Mouse (Mus musculus): Measurements from ENCODE around the gene Lpar5. TPM values are rescaled to one million over a fixed set of nuclear protein-coding genes. Genes with fewer than 3 reads are reported as not detected.
A peak's percentile ranks its signal among the peaks of the same experiment; 100 is the strongest.

Lpar5 gene
- polyA plus RNA-seq, 1 experiment from 2014 or later = 6.1 TPM

GRCm38 (mm10) chr6:125088561-125089321, 21.0 kb downstream of the Lpar5 start:
- H3K9me3 ChIP-seq = no peaks in the 10 kb centered on the region
- no peaks in the 10 kb centered on the region for H3K36me3 ChIP-seq
- H3K27ac ChIP-seq = peak overlapping the region; percentile 91
- ATAC-seq = peak; percentile 83
- H3K4me1 ChIP-seq (replicated peaks) = peaks cover 38% of the 10 kb centered on the region
- H3K4me3 ChIP-seq (replicated peaks) = no peak overlapping the region
- H3K9ac ChIP-seq = no peak overlapping the region
- no peaks in the 10 kb centered on the region for H3K27me3 ChIP-seq (replicated peaks)
- WGBS = 3% methylated on average over 20 of the region's 20 CpGs
- peak overlapping the region; percentile 61 for H3K4me2 ChIP-seq (replicated peaks)

GRCm38 (mm10) chr6:125089521-125090321, 22.0 kb downstream of the Lpar5 start:
- 2% methylated on average over 15 of the region's 15 CpGs for WGBS
- H3K9me3 ChIP-seq = no peaks in the 10 kb centered on the region
- peak overlapping the region; percentile 91 for H3K27ac ChIP-seq
- peak overlapping the region; percentile 19 for H3K4me3 ChIP-seq (replicated peaks)
- peak; percentile 71 for ATAC-seq
- H3K27me3 ChIP-seq (replicated peaks) = no peaks in the 10 kb centered on the region
- no peaks in the 10 kb centered on the region for H3K36me3 ChIP-seq
- H3K9ac ChIP-seq = no peak overlapping the region; the same call in 1 of the 2 replicates
- peaks cover 32% of the 10 kb centered on the region for H3K4me1 ChIP-seq (replicated peaks)
- H3K4me2 ChIP-seq (replicated peaks) = peak overlapping the region; percentile 61

- ATAC-seq = no peak
- Histone ChIP-seq H3K36me3 (no peaks in the 10 kb centered on the region), H3K4me1 (replicated peaks) (peaks cover 33% of the 10 kb centered on the region), H3K27me3 (replicated peaks) (no peaks in the 10 kb centered on the region), H3K4me2 (replicated peaks) (peak overlapping the region; percentile 61), H3K27ac (peak overlapping the region; percentile 91), H3K9me3 (no peaks in the 10 kb centered on the region), H3K4me3 (replicated peaks) (0 out of 2 replicates have a peak overlapping the region, but pooled peaks have one; percentile 10), H3K9ac (no peak overlapping the region; the same call in 1 of the 2 replicates)
- 48% methylated on average over 10 of the region's 10 CpGs for WGBS
These were observed 22.8 kb downstream of the Lpar5 start for GRCm38 (mm10) chr6:125090341-125091085.

- Histone ChIP-seq H3K36me3 (no peaks in the 10 kb centered on the region), H3K4me2 (replicated peaks) (no peak overlapping the region), H3K4me1 (replicated peaks) (peaks cover 34% of the 10 kb centered on the region), H3K9me3 (no peaks in the 10 kb centered on the region), H3K4me3 (replicated peaks) (no peak overlapping the region), H3K27ac (no peak overlapping the region), H3K9ac (no peak overlapping the region), H3K27me3 (replicated peaks) (no peaks in the 10 kb centered on the region)
- WGBS = 85% methylated on average over 5 of the region's 5 CpGs
- no peak for ATAC-seq
These were observed 24.7 kb downstream of the Lpar5 start for GRCm38 (mm10) chr6:125092372-125092771.

GRCm38 (mm10) chr6:125094843-125095242, 27.1 kb downstream of the Lpar5 start:
- Histone ChIP-seq H3K36me3 (peaks cover 4% of the 10 kb centered on the region; the same call in 1 of the 2 replicates), H3K4me1 (replicated peaks) (peaks cover 36% of the 10 kb centered on the region), H3K4me3 (replicated peaks) (no peak overlapping the region), H3K27me3 (replicated peaks) (no peaks in the 10 kb centered on the region), H3K4me2 (replicated peaks) (no peak overlapping the region), H3K27ac (peak overlapping the region; percentile 94), H3K9ac (no peak overlapping the region), H3K9me3 (no peaks in the 10 kb centered on the region)
- no peak for ATAC-seq
- WGBS = 45% methylated on average over 3 of the region's 3 CpGs

GRCm38 (mm10) chr6:125095391-125096278, 27.9 kb downstream of the Lpar5 start, which contains the start of gene Chd4:
Gene Chd4, plus strand, starts transcription at chr6:125095981.
- Histone ChIP-seq H3K4me1 (replicated peaks) (peaks cover 33% of the 10 kb centered on the region), H3K27me3 (replicated peaks) (no peaks in the 10 kb centered on the region), H3K36me3 (peaks cover 12% of the 10 kb centered on the region), H3K9ac (peak within 1 kb of the TSS; percentile 93), H3K4me3 (replicated peaks) (peak within 1 kb of the TSS; percentile 91), H3K4me2 (replicated peaks) (peak within 1 kb of the TSS; percentile 72), H3K9me3 (no peaks in the 10 kb centered on the region), H3K27ac (peak within 1 kb of the TSS; percentile 94)
- peak; percentile 86 for ATAC-seq
- 1% methylated on average over 45 of the region's 45 CpGs for WGBS

GRCm38 (mm10) chr6:125096279-125096596, 28.5 kb downstream of the Lpar5 start:
- Histone ChIP-seq H3K27ac (peak overlapping the region; percentile 94), H3K9me3 (no peaks in the 10 kb centered on the region), H3K4me2 (replicated peaks) (peak overlapping the region; percentile 72), H3K9ac (peak overlapping the region; percentile 93), H3K4me1 (replicated peaks) (peaks cover 30% of the 10 kb centered on the region), H3K27me3 (replicated peaks) (no peaks in the 10 kb centered on the region), H3K4me3 (replicated peaks) (peak overlapping the region; percentile 91), H3K36me3 (peaks cover 18% of the 10 kb centered on the region)
- WGBS = 1% methylated on average over 19 of the region's 32 CpGs
- peak; percentile 46; the same call in 1 of the 2 replicates for ATAC-seq

- WGBS = under 1% methylated on average over 39 of the region's 44 CpGs
- Histone ChIP-seq H3K4me3 (replicated peaks) (peak overlapping the region; percentile 91), H3K27me3 (replicated peaks) (no peaks in the 10 kb centered on the region), H3K4me1 (replicated peaks) (peaks cover 30% of the 10 kb centered on the region), H3K27ac (peak overlapping the region; percentile 94), H3K36me3 (peaks cover 23% of the 10 kb centered on the region), H3K4me2 (replicated peaks) (peak overlapping the region; percentile 72), H3K9me3 (no peaks in the 10 kb centered on the region), H3K9ac (peak overlapping the region; percentile 93)
- ATAC-seq = peak; percentile 56
These were observed 29.1 kb downstream of the Lpar5 start for GRCm38 (mm10) chr6:125096597-125097345.

- H3K27me3 ChIP-seq (replicated peaks) = no peaks in the 10 kb centered on the region
- 1% methylated on average over 12 of the region's 12 CpGs for WGBS
These were observed 29.6 kb downstream of the Lpar5 start for GRCm38 (mm10) chr6:125097346-125097689.

GRCm38 (mm10) chr6:125097951-125098350, 30.2 kb downstream of the Lpar5 start:
- no peak for ATAC-seq
- WGBS = 49% methylated on average over 8 of the region's 8 CpGs
- Histone ChIP-seq H3K36me3 (peaks cover 35% of the 10 kb centered on the region), H3K4me2 (replicated peaks) (peak overlapping the region; percentile 72), H3K9ac (peak overlapping the region; percentile 93), H3K4me1 (replicated peaks) (peaks cover 30% of the 10 kb centered on the region), H3K4me3 (replicated peaks) (peak overlapping the region; percentile 91), H3K27me3 (replicated peaks) (no peaks in the 10 kb centered on the region), H3K27ac (0 out of 2 replicates have a peak overlapping the region, but pooled peaks have one; percentile 28), H3K9me3 (no peaks in the 10 kb centered on the region)

More at GRCm38 (mm10) chr6:125097346-125097689, 29.6 kb downstream of the Lpar5 start:
- peak overlapping the region; percentile 72 for H3K4me2 ChIP-seq (replicated peaks)
- no peaks in the 10 kb centered on the region for H3K9me3 ChIP-seq
- peak overlapping the region; percentile 91 for H3K4me3 ChIP-seq (replicated peaks)
- peaks cover 30% of the 10 kb centered on the region for H3K4me1 ChIP-seq (replicated peaks)
- ATAC-seq = peak; percentile 17; the same call in 1 of the 2 replicates
- H3K9ac ChIP-seq = peak overlapping the region; percentile 93
- H3K27ac ChIP-seq = peak overlapping the region; percentile 94
- peaks cover 28% of the 10 kb centered on the region for H3K36me3 ChIP-seq

Measured in intestine, embryonic 15.5 days (tissue).